Mouse (Mus musculus): ENCODE data around the gene Prkab2.
A peak's percentile ranks its signal among the peaks of the same experiment; 100 is the strongest.

Prkab2 gene

DNA sequence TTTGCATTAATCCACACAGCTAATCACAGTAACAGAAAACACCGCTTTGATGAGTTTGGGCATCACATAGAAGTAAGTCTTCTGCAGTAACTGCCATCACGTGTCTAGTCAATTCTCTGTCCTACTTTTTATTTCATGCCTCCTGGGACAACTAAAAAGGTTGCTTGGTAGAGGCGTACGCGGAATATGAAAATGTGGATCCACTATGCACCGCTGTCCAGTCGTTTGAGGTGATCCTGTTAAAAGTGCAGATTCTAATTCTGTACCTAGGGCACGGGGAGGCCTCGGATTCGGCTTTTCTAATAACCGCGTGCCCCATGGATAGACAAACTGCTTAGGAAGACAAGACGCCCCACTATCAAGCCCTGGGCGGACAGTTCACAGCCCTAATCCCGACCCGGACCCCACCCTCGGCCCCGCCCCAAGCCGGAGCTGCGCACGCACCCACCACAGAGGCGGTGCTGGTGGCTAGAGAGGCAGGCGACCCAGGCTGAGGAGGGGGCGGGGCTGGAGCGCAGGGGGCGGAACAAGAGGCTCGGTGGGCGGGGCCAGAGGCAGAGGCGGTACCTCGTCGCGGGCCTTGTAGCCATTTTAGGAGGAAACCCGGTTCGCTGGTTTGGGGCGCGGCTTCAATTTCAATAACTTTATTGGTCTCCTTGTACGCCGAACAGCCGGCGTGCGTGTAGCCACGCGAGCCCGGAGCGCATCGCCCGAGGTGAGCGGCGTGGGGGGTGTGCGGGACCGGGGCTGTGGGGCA, at the start of gene Prkab2:
Gene Prkab2 (plus strand): TSS at position 539 of the 757 bp plus-strand sequence.
- DNase-seq (ENCODE audit: low spot score in 2 of 2) = peak; percentile 98 to 99

DNA sequence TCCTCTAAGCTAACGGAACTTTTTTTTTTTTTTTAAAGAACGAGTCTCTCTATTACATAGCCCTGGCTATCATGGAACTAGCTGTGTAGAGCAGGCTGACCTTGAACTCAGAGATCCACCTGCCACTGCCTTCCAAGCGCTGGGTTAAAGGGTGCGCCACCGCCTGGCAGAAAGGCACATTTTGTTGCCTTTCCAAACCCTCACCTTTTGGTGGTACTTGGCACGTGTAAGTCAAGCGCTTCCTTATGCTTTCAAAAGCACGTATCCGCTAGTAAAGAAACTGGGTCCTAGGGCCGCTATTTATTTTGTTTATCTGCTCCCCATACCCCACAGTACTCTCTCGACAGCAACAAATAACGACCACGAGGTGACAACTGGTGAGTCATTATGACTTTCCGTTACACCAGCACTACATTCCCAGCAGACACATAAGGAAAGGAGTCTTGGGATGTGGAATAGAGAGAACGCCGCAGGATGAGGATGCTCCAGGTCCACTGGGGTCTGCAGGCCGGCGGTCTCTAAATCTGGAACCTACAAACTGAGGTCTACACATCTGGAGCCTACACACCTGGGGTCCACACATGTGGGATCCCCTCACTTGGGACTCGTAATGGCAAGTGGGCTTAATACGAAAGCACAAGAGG, 48.7 kb upstream of the Prkab2 start:
- no peak for DNase-seq (ENCODE audit: low spot score in 2 of 2)

DNA sequence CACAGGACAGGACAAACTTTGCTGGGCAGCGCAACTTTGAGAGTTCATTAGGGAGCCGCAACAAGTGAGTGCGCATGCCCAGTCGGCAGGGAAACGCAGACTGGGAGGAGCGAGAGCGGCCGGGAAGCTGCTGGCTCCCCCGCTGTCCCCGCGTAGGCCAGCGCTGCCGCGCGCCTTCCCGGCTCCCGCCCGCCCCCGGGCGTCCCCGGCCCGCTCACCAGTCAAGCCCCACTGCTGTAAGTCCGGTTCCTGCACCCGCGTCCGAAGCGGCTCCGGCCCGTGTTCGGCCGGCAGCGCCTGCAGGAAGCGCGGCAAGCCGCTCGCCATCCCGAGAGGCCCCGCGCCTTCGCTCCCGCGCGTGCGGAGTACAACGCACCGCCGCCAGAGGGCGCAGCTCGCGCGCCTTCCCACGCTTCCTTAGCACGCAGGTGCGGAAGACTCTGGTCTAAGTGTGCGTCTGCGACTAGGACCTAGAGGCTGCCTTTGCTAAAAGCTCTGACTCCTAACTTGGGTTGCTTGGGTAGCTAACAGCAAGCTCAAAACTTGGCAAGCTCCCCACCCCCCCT, 48.1 kb upstream of the Prkab2 start, which contains the start of gene Chd1l:
Gene Chd1l (minus strand): TSS at position 359 of the 566 bp plus-strand sequence.
- DNase-seq (ENCODE audit: low spot score in 2 of 2) = peak; percentile 89 to 90

DNA sequence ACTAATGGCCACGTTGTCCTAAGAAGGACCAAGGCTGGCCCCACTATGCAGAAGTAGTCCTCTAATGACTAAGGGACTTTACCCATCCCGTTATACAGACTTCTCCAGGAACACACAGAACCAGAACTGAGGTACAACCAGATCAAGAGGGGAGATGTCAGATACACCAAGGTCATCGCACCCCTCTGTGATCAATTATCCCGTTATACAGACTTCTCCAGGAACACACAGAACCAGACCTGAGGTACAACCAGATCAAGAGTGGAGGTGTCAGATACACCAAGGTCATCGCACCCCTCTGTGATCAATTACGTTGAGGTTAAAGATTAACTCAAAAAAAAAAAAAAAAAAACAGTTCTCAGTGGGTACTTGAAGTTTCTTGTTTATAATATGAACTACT, 47.0 kb upstream of the Prkab2 start:
- no peak for DNase-seq (ENCODE audit: low spot score in 2 of 2)

DNA sequence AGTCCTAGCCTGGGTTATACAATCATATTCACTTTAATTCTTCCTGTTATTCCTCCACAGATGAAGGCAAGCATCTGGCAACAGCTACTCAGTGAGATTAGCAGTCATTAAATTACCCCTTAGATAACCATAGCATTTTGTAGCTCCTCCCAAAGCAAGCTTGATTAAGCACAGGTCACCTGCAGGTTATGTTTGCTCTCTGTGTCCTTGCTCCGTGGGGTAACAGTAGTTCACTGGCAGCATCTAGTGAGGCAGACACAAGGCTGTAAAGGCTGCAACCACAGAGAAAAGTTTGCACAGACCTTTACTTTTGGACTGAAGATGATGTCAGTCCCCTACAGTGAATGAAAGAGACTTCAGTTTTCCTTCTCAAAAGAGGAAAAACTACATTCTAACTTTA, 42.8 kb upstream of the Prkab2 start:
- DNase-seq (ENCODE audit: low spot score in 2 of 2) = no peak

DNA sequence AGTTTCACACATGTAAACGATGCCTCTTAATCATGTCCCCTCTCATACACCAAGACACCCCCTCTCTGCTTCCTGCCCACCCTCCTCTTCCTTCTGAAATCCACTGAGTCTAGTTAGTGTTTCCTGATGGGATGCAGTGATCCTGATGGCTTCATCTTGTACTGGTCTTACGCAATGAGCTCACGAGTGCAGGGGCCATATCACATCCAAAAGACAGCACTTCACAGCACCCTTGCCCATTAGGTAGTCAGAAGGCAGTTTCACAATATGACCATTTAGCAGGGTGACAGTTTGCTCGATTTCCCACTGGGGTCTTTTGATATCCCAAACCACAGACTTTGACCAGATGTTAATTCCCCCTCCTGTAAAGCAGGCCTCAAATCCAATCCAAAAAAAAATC, 42.1 kb upstream of the Prkab2 start:
- no peak for DNase-seq (ENCODE audit: low spot score in 2 of 2)

DNA sequence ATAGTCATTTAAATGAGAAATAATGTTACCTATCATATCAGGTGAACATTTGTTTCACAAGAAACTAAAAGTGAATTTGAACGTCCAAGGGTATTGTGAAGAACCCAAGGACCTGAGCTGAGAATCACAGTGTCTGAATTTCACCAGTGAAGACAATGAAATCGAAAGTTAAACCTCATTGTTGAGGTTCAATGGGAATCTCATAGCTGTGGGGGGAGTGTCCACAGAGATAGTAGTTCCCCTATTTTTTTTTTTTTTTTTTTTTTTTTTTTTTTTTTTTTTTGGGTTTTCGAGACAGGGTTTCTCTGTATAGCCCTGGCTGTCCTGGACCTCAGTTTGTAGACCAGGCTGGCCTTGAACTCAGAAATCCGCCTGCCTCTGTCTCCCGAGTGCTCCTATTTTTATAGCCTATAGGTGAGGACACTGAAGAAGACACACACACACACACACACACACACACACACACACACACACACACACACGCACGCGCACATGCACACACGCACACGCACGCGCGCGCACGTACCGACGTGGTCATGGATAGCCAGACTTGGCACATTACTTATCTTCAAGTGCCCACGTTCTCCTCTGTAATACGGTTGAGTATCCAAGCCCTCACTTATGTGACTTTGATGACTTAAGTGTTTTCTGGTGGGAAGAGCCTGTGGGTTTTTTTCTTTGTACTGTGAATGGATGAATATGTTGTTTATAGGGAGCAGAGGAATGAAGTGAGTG, 40.7 kb upstream of the Prkab2 start:
- no peak for DNase-seq (ENCODE audit: low spot score in 2 of 2)

DNA sequence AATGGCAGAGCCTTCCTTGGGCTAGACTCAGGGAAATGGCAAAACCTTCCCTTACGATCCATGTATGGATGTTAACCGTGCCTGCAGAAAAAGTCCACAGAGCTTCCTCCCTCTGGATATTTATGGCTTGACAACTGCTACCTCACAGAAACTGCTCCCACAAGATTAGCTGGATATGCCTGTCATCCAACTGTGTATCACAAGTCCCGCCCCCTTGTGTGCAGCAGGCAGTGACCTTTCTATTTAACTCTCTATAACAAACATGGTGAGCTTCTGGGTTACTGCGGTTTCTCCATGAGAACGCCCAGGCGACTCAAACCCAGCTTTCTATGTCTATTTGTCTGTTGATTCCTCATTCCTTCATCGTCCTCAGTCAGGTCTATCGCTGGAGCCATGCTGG, 40.1 kb upstream of the Prkab2 start:
- no peak for DNase-seq (ENCODE audit: low spot score in 2 of 2)

DNA sequence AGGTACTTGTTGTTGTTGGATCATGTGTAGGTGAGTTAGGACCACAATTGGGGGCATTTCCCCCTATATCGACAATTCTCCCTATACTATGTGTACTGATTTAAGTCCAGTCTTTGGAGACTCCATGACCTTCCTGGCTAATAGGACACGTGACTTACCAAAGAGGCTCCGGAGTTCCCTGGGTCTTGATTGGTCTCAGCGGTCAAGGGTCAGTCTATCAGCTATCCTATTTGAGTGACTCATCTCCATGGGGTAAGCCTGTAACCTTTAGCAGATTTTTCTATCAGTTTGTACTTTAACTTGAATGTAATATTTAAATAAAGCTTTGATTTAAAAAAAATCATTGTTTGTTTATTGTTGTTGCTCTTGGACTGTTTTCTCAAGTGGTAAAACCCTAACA, 37.3 kb upstream of the Prkab2 start:
- DNase-seq (ENCODE audit: low spot score in 2 of 2) = no peak

DNA sequence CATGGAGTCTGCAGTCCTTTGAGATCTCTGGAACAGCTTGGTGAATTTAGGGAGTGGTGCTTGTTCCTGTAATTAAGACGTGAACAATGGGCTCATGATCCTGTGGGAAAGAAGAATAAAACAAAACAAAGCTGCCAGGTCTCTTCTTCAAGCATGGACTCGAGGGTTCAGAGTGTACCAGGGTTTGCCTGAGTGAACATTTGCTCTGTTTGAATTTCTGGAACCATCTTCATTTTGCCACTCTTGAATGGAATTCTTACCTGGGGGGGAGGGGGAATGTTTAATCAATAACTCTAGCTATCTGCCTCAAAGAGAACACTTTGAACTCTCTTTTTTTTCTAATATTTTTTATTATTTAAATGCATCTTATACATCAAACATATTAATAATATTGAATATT, 33.4 kb upstream of the Prkab2 start:
- DNase-seq (ENCODE audit: low spot score in 2 of 2) = no peak

DNA sequence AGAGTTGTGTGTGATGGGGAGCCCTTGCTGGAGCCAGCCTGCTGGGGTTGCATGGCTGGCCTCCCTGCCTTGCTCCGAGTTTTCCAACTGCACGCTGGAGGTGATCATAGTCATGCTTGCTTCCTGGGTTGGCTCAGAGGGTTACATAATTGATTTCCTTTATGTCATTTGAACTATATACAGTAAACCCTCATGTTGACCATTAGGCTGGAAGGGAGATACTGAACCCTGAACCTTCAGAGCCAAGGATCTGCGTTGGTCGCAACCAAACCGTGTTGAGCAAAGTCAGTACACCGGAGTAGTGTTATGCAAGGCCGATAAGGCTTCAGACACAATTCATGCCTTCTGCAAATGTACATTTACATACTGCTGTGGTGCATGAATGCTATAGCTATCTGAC, 30.1 kb upstream of the Prkab2 start:
- DNase-seq (ENCODE audit: low spot score in 2 of 2) = no peak

DNA sequence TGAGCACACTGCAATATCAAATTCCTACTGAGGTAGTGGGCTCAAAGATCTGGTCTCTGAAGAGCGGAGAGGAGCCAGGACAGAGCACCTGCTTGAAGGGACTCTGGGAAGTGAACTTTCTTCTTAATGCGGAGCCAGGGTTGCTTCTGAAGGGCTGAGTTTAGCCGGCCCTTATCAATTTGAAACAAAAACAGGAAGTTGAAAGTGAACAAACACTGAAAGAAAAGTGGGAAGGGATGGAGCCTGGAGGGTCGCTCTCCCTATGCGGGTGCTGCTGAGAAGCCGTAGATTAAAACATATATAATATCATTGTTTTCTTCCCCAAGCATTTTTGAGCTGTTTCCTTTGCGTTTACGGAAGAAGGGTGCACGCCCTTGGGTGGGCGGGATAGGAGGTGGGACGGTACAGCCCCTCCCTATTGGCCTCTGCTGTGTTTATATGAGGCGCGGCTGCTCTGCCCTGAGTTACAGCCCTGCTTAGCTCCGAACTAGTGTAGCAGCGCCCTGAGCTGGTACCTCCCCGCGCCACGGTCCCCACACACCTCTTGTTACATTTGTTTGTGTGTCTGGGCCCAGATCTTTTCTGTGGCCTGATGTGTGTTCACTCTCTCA, 29.5 kb upstream of the Prkab2 start, which contains the start of gene Fmo5:
Gene Fmo5 (plus strand): TSS at position 414 of the 611 bp plus-strand sequence.
- DNase-seq (ENCODE audit: low spot score in 2 of 2) = no peak

DNA sequence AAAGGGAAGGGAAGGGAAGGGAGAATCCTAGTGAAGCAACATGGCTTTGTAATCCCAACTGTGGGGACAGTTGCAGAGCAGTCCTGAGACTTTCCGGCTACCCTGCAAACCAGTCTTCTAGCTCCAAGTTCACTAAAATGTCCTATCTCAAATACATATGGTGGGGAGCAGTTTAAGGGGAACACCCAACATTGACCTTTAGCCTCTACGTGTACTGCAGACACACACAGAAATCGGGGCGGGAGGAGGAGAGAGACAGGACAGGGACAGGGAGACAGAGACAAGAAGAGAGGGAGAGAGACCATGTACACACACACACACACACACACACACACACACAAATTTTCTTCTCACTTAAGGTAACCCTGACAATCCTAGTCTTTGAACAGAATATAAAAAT, 28.1 kb upstream of the Prkab2 start:
- no peak for DNase-seq (ENCODE audit: low spot score in 2 of 2)

DNA sequence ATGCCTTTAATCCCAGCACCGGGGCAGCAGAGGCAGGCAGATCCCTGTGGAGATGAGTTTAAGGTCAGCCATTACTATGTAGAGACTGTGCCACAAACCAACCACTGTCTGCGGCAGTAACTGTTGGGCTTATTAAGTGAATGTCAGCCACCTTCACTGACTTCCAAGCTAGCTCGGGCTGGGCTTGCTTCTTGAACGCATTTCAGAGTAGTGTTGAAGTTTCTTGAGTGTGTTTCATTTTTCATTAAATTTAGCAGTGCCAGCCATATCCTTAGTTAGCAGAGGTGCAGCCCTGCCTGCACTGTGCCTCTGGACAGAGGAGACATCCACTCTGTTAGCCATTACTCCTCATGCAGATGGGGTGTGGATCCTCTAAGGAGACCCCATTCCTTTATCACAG, 27.2 kb upstream of the Prkab2 start:
- no peak for DNase-seq (ENCODE audit: low spot score in 2 of 2)

DNA sequence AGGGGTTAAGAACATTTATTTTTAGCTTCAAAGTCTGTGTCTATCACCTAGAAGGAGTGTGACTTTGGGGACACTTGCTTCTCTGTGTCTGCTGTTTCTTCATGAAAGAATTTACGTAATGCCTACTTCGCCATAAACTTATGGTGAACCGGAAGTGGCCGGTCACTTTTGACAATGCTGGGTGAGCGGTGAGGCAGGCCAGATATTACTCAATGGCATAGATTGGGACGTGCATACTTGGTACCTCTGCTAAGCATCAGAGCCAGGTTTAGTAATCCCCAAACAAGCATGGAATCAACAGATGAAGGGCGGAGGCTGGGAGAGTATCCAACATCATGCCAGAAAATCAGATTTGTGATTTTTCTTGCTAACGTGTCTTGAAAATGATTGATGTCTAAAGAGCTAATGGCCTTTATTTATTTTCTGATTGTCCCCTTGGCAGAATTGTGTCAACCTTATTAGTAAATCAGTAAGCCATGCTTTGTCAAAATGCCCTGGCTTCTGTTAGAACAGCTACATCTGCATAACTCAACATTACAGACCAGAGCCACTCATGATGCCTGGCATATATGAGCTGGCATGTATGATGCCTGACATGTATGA, 26.6 kb upstream of the Prkab2 start:
- DNase-seq (ENCODE audit: low spot score in 2 of 2) = no peak

DNA sequence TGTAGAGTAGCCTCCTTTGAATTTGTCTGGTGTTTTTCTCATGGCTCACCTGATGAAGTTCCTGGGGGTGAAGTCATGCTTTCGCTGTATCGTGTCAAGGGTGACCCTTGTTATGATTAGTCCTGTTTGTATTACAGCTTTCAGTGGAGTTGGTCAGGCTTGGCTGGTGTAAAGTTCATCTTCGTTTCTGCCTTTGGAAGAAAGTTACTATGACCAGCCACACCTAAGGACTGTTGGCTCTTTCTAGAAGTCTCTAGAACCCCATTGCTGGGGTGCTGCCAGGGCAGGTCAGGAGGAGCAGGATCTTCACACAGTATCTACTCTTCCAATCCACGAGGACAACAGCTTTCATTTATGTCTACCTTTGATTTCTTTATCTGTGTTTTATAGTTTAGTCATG, 24.5 kb upstream of the Prkab2 start:
- DNase-seq (ENCODE audit: low spot score in 2 of 2) = no peak

DNA sequence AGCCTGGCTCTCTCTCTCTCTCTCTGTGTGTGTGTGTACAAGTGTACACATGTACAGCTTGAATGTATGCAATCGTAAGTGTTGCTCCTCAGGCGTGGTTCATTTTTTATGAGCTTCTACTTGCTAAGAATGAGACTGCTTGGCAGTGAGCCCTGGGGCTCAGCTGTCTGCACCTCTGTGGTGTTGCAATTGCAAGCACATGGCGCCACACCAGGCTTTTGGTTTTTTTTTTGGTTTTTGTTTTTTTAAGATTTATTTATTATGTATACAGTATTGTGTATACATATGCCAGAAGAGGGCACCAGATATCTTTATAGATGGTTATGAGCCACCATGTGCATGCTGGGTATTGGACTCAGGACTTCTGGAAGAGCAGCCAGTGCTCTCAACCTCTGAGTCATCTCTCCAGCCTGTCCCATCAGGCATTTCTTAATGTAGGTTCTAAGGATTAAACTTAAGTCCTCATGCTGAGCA, 23.7 kb upstream of the Prkab2 start:
- no peak for DNase-seq (ENCODE audit: low spot score in 2 of 2)

DNA sequence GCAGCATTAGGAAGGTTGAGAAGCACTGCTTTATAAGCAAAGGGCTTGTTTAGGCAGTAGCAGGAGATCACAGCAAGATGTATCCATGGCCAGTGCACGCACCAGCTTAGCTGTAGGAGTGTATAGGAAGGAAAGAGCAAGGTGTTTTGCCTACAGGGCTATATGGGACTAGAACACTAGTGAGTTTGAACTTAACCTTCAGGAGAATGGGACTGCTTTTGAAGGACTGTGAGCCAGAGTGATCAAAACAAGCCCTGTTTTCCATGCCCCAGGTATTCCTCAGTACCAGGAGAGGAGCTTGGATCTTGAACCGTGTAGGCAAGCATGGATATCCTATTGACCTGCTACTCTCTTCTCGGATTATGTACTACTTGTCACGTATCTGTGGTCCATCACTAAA, 16.6 kb upstream of the Prkab2 start:
- no peak for DNase-seq (ENCODE audit: low spot score in 2 of 2)

DNA sequence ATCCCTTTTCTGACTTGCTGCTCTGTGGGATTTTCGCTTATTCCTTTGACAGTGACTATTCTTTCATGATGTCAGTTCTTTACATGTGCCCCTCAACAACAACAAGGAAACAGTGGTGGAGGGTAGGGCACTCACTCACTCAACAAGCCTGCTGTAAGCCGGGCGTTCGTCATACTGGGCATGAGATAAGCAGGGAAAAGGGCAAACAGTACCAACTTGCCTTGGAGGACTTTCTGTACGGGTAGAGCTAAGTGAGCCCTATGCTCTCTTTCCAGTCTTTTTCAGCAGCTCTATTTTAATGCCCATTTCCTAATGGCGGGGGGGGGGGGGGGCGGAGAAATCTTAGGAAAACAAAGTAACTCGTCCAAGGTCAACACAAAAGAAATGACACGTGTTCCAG, 16.0 kb upstream of the Prkab2 start:
- DNase-seq (ENCODE audit: low spot score in 2 of 2) = no peak

DNA sequence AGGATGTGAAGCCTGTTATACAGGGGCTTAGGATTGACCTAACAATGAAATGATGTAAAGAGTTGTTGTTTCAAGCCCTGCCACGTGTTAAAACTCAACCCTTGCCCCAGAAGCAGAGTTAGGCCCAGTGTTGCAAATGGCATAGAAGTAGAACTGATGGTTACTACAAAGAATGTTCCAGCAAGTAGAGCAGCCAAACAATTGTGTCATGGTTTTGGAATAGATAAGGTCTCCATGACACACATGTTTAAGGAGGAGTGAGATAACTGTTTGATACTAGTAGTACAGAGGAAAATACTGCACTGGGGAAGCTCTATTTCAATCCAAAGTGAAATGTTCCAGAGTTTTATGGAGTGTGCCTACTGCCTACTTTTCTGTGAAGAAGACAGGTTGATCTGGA, 9.5 kb upstream of the Prkab2 start:
- DNase-seq (ENCODE audit: low spot score in 2 of 2) = no peak

DNA sequence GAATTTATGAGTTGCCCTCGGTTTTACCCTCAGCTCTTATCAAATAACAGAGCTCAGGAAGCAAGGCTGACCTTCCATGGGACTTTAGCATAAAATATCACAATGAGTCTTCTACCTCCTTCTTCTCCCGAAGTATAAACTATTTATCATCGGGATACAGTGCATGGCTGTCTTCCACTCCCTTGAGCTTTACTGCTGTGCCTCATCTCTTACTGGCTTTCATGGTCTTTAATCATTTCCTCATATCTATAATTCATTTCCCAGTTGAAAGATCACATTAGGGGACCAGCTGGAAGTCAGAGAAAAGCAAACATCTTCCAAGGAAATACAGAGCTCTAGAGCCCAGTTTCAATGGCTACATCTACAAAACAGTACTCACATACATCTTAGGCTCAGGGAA, 9.0 kb upstream of the Prkab2 start:
- DNase-seq (ENCODE audit: low spot score in 2 of 2) = no peak
